Mouse (Mus musculus): ENCODE results near the gene Supt3.

The Supt3 gene

GRCm38 (mm10) chr17:45058566-45059363 is 281.8 kb downstream of the Supt3 start:
- no peak for DNase-seq

GRCm38 (mm10) chr17:45063776-45064175 is 286.8 kb downstream of the Supt3 start:
- DNase-seq = no peak

GRCm38 (mm10) chr17:45065465-45065864 is 288.5 kb downstream of the Supt3 start:
- DNase-seq = no peak

GRCm38 (mm10) chr17:45067441-45067840 is 290.5 kb downstream of the Supt3 start:
- DNase-seq = no peak

GRCm38 (mm10) chr17:45068321-45068720 is 291.4 kb downstream of the Supt3 start:
- no peak for DNase-seq

- no peak for DNase-seq
Observed at GRCm38 (mm10) chr17:45072495-45073347, 295.8 kb downstream of the Supt3 start.

- DNase-seq = no peak
Observed at GRCm38 (mm10) chr17:45073348-45073634, 296.3 kb downstream of the Supt3 start.

GRCm38 (mm10) chr17:45073779-45074178 is 296.8 kb downstream of the Supt3 start:
- no peak for DNase-seq

- no peak for DNase-seq
Observed at GRCm38 (mm10) chr17:45076951-45077350, 300.0 kb downstream of the Supt3 start.

GRCm38 (mm10) chr17:45077921-45078640 is 301.1 kb downstream of the Supt3 start:
- no peak for DNase-seq

- no peak for DNase-seq
Observed at GRCm38 (mm10) chr17:45081521-45081920, 304.6 kb downstream of the Supt3 start.

GRCm38 (mm10) chr17:45081955-45082475 is 305.1 kb downstream of the Supt3 start:
- peak; percentile 14 for DNase-seq

- peak; percentile 35 for DNase-seq
Observed at GRCm38 (mm10) chr17:45086361-45086760, 309.4 kb downstream of the Supt3 start.

- peak; percentile 34 for DNase-seq
Observed at GRCm38 (mm10) chr17:45087022-45087421, 310.1 kb downstream of the Supt3 start.

GRCm38 (mm10) chr17:45101064-45101463 is 324.1 kb downstream of the Supt3 start:
- DNase-seq = no peak

- DNase-seq = no peak
Observed at GRCm38 (mm10) chr17:45115386-45115785, 338.4 kb downstream of the Supt3 start.

GRCm38 (mm10) chr17:45118565-45119471 is 341.9 kb downstream of the Supt3 start:
- DNase-seq = no peak

- DNase-seq = no peak
Observed at GRCm38 (mm10) chr17:45119609-45120201, 342.8 kb downstream of the Supt3 start.

- DNase-seq = no peak
Observed at GRCm38 (mm10) chr17:45123856-45124255, 346.9 kb downstream of the Supt3 start.

- no peak for DNase-seq
Observed at GRCm38 (mm10) chr17:45128611-45129010, 351.7 kb downstream of the Supt3 start.
